Mouse (Mus musculus): ENCODE data around the gene Gm14685. TPM values are rescaled to one million over a fixed set of nuclear protein-coding genes. Genes with fewer than 3 reads are reported as not detected.
"Not testable (repeated sequence)": the region's sequence is repeated elsewhere in the genome, so short reads cannot be mapped to it uniquely, and the experiment has no call there.

Gene Gm14685
- total RNA-seq (2021), result 1 to 10 TPM; 2.3 to 3.2 TPM
- long read RNA-seq, partial matches to known transcripts, result 0 of 2 reads
- long read RNA-seq, other reads (novel, unspliced or antisense), result 0 of 2 reads

DNA sequence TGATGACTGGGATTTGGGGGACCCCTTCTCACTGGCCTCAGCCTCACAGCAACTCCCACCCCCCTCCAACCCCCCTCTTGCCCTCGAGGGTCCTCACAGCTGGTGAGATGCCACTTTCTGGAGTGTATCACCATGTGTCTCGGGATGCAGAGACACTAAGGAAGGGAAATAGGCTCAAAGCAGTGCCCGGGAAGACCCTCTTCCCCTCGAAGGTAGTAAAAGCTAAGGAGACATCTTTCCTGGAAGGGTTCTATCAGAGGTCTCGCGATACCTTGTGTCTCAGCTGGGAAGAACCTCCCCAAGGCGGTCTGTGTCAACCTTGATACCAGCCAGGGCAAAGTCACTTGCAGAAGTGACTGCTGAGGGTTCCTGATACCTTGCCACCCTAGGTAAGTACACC is at the start of gene Gm14685:
Gm14685 (plus strand) TSS at position 301 of the 400 bp plus-strand sequence.
- DNase-seq (ENCODE audit: low spot score in 2 of 2), result not testable (repeated sequence)

GRCm38 (mm10) chrX:73082267-73083055 is 34.4 kb upstream of the Gm14685 start, which contains the start of gene Xlr4a:
Gene Xlr4a (minus strand): TSS chrX:73082478.
- DNase-seq (ENCODE audit: low spot score in 2 of 2), result not testable (repeated sequence)

GRCm38 (mm10) chrX:73096941-73097508 is 19.8 kb upstream of the Gm14685 start, which contains the start of gene Xlr3a:
Gene Xlr3a (minus strand): TSS chrX:73097095.
- not testable (repeated sequence) for DNase-seq (ENCODE audit: low spot score in 2 of 2)

DNA sequence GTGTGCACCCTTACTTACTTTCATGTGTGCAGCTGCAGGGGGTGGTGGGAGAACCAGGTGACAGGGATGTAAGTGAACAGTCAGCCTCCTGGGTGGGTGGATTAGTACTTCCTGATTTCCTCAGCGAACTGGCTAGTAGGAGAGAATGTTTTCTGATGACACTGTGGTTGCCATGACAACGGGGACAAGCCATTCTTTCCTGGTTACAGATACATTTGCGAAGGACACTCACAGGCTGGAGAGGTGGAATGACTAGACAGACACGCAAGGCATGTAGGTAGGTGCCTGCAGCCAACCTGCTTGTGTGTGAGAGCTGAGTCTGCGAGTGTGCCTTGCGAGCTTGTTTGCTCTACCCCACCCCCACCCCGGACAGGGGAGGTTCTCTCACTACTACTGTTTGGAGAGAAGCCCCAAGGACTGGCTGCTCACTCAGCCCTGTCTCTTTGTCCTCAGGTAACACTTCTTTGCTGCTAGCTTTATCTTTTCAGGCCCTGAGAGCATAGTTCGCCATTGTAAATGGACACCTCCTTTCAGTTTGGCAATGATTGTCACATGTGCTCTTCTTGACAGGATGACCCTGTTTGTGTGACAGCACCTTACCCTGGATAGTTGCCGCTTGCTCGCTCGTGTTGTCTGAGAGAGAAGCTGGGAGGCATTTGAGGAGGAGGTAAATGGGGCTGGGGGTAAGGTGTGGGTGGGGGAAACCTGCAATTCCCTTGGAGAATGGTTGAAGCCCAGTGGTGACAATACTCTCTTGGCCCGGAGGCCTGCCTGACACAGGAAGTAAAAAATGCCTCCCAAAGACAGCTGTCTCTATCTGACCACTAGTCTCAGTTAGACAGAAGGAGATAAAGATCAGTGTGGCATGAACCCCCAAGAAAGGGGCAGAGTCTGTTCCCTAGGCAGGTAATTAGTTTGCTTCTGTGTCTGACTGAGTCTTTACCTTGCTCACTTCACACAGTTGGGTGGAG is 6.3 kb downstream of the Gm14685 start:
- DNase-seq (ENCODE audit: low spot score in 2 of 2), result not testable (repeated sequence)

GRCm38 (mm10) chrX:73143218-73143618 is 26.4 kb downstream of the Gm14685 start:
- DNase-seq (ENCODE audit: low spot score in 2 of 2), result not testable (repeated sequence)

DNA sequence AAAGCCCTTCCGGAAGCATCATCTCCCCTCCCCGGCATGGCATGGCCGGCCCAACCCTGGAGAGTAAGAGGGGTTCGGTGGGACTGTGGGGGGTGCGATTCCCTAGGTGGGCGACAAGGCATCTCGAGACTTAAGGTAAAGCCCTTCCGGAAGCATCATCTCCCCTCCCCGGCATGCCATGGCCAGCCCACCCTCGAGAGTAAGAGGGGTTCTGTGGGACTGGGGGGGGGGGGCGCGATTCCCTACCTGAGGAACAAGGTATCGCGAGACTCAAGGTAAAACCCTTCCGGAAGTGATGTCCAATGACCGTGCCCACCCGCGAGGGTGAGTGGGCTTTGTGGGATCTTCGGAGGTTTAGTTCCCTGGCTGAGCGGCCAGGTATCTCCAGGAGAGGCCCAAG is 31.6 kb downstream of the Gm14685 start, which contains the start of gene Xlr5b:
Xlr5b (plus strand) TSS at position 301 of the 400 bp plus-strand sequence.
- DNase-seq (ENCODE audit: low spot score in 2 of 2), result not testable (repeated sequence)

- DNase-seq (ENCODE audit: low spot score in 2 of 2), result not testable (repeated sequence)
Observed at GRCm38 (mm10) chrX:73149350-73149749, 32.5 kb downstream of the Gm14685 start, which contains the start of gene DXBay18. Gene DXBay18 (minus strand): TSS chrX:73149450.

DNA sequence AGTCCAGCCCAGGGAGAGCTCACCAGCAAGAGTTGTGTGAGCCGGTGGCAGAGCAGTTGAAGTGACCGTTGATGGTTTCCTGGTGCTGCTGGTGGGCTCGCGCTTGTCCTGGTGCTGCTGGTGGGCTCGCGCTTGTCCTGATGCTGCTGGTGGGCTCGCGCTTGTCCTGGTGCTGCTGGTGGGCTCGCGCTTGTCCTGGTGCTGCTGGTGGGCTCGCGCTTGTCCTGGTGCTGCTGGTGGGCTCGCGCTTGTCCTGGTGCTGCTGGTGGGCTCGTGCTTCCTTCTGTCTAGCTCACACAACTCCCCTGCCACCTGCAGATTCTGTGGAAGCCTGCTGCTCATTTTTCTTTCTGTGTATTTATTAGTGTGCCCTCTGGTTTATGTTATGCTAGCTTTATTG is 60.0 kb downstream of the Gm14685 start, which contains the start of gene Spin2d:
Spin2d (minus strand) TSS at position 101 of the 400 bp plus-strand sequence.
- DNase-seq (ENCODE audit: low spot score in 2 of 2), result not testable (repeated sequence)

Other genes starting within 250 kb of the Gm14685 start
- 10 to 100 TPM; 51.2 to 54.5 TPM for gene Cetn2, start 198.6 kb upstream of the Gm14685 start, total RNA-seq (2021)
- 10 to 100 TPM; 18.3 to 23.5 TPM for gene Nsdhl, start 198.5 kb upstream of the Gm14685 start, total RNA-seq (2021)
- 1 to 10 TPM; 1.3 to 1.4 TPM for gene Zfp185, start 129.7 kb upstream of the Gm14685 start, total RNA-seq (2021)
- gene Pnma5, start 79.9 kb upstream of the Gm14685 start, total RNA-seq (2021), result under 1 TPM; 0.20 to 0.48 TPM
- gene Pnma3, start 52.3 kb upstream of the Gm14685 start, total RNA-seq (2021), result 10 to 100 TPM; 16.0 to 19.9 TPM
- not detected for gene Xlr4a, start 34.6 kb upstream of the Gm14685 start, total RNA-seq (2021)
- gene Xlr3a, start 20.0 kb upstream of the Gm14685 start, total RNA-seq (2021), result 1 to 10 TPM in 1 of 2 experiments, under 1 TPM in 1; 0.94 to 2.7 TPM
- gene Xlr5b, start 31.7 kb downstream of the Gm14685 start, total RNA-seq (2021), result not detected
- 1 to 10 TPM in 1 of 2 experiments, under 1 TPM in 1; 0.62 to 2.7 TPM for gene DXBay18, start 32.4 kb downstream of the Gm14685 start, total RNA-seq (2021)
- not detected for gene Spin2d, start 59.9 kb downstream of the Gm14685 start, total RNA-seq (2021)
- 10 to 100 TPM in 1 of 2 experiments, under 1 TPM in 1; 0.69 to 14.7 TPM for gene Xlr3b, start 75.2 kb downstream of the Gm14685 start, total RNA-seq (2021)
- gene Xlr4b, start 97.3 kb downstream of the Gm14685 start, total RNA-seq (2021), result 1 to 10 TPM in 1 of 2 experiments, not detected in 1; 1.2 TPM
- 10 to 100 TPM; 14.9 to 15.2 TPM for gene F8a, start 111.2 kb downstream of the Gm14685 start, total RNA-seq (2021)
- gene Xlr4c, start 126.1 kb downstream of the Gm14685 start, total RNA-seq (2021), result under 1 TPM in 1 of 2 experiments, not detected in 1; 0.86 TPM
- gene Xlr3c, start 148.3 kb downstream of the Gm14685 start, total RNA-seq (2021), result not detected
- gene Xlr5a, start 175.9 kb downstream of the Gm14685 start, total RNA-seq (2021), result not detected
- gene Xlr5c, start 175.9 kb downstream of the Gm14685 start, total RNA-seq (2021), result not detected
- gene Gm45015, start 219.8 kb downstream of the Gm14685 start, total RNA-seq (2021), result not detected
- 10 to 100 TPM; 10.7 to 12.6 TPM for gene Zfp275, start 225.6 kb downstream of the Gm14685 start, total RNA-seq (2021)

Data from layer of hippocampus, adult 18-20 months (tissue).